Mouse (Mus musculus) thymus, postnatal 25 days (tissue): ENCODE measurements at regions not wholly inside any gene's neighbourhood (a gene's known extent, or its start where the extent isn't known, plus 50 kb on each side); places are given as distances from the start of the nearest gene placed in this dataset.

Experiments used
- DNase-seq: peaks from one replicate; pipeline ENCODE4 v3.0.0; 2022

GRCm38 (mm10) chr10:17292331-17292730, 430.7 kb upstream of the Cited2 start:
- no peak for DNase-seq

- no peak for DNase-seq
These were observed 428.6 kb upstream of the Cited2 start for GRCm38 (mm10) chr10:17294440-17294839.

- DNase-seq = no peak
These were observed 427.9 kb upstream of the Cited2 start for GRCm38 (mm10) chr10:17295157-17295556.

- no peak for DNase-seq
These were observed 423.4 kb upstream of the Cited2 start for GRCm38 (mm10) chr10:17299600-17299999.

GRCm38 (mm10) chr10:17326724-17327123, 396.3 kb upstream of the Cited2 start:
- DNase-seq = no peak

- DNase-seq = no peak
These were observed 392.0 kb upstream of the Cited2 start for GRCm38 (mm10) chr10:17330904-17331606.

DNA sequence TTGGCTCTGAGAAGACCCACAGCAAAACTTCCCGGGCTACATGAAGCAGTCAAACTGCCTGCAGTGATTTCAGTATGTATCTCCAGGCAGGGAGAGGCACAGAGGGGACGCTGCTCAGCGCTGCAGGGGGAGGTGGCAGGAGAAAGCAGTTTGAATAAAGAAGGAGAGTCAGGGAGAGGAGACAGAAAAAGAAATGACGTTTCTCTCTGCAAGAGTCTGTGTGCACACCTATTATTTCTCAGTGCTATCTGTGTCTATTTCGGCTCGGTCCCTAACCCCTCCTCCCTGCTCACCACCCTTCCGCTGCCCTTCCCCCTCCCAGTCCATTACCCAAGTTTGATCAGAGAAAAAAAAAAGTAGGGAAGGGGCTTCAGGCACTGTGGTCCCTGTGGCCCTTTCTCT, 391.4 kb upstream of the Cited2 start:
- no peak for DNase-seq

GRCm38 (mm10) chr10:17332025-17332767, 390.8 kb upstream of the Cited2 start:
- no peak for DNase-seq

- no peak for DNase-seq
These were observed 390.0 kb upstream of the Cited2 start for GRCm38 (mm10) chr10:17332986-17333385.

DNA sequence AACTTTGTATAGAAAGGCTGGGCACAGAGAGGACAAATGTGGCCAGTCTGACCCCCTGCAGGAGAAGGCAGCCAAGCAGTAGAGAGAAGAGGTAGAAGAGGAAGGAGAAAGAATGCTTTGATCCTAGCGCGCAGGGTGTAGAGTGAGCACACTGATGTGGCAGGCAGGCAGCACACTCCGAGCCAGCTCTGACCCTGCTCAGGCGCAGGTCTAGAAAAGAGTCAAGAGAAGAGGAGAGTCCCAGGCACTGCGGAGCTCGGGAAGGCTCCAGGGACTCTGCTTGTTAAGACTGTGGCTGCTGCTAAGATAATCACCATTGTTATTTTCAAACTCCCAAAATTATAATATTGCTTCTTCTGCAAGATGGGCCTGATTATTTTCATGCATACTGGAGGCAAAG, 389.3 kb upstream of the Cited2 start:
- no peak for DNase-seq

DNA sequence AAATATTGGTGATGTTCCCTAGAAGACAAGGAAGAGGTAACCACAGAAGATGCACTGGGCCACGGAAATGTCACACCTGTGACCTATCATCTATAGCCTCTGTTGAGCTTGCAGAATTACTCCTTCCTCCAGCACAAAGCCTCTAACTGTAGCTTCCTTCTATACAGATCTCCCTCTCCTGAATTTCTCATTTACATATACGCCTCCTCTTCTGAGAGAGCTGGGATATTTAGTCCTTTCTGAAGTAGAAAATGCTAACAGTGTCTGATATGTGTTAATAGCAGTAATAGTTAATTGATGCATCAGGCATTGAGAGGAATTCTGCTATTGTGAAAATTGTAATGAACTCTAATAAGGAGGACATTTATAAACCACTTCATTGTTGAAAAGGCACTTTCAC, 385.8 kb upstream of the Cited2 start:
- DNase-seq = no peak

- no peak for DNase-seq
These were observed 379.2 kb upstream of the Cited2 start for GRCm38 (mm10) chr10:17343829-17344228.

- no peak for DNase-seq
These were observed 370.6 kb upstream of the Cited2 start for GRCm38 (mm10) chr10:17352202-17352994.

DNA sequence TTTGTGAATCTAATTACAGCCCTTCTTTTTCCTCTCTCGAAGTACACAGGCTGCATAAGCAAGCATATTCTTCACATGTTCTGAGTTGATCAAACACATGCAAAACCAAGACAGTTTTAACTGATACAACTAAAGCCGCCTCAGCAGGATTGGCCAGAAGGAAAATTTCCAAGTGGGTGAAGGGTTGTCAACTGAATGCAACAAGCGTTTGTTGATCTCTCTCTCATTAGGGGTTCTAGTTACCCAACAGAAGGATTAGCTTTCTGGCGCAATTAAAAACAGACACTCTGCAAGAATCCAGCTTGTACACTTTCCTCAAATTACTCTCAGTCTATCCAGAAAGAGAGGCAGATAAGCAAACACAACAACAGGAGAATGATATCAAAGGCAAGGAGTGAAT, 367.5 kb upstream of the Cited2 start:
- no peak for DNase-seq

GRCm38 (mm10) chr10:17356041-17356440, 367.0 kb upstream of the Cited2 start:
- DNase-seq = no peak

GRCm38 (mm10) chr10:17362643-17363042, 360.4 kb upstream of the Cited2 start:
- DNase-seq = no peak

DNA sequence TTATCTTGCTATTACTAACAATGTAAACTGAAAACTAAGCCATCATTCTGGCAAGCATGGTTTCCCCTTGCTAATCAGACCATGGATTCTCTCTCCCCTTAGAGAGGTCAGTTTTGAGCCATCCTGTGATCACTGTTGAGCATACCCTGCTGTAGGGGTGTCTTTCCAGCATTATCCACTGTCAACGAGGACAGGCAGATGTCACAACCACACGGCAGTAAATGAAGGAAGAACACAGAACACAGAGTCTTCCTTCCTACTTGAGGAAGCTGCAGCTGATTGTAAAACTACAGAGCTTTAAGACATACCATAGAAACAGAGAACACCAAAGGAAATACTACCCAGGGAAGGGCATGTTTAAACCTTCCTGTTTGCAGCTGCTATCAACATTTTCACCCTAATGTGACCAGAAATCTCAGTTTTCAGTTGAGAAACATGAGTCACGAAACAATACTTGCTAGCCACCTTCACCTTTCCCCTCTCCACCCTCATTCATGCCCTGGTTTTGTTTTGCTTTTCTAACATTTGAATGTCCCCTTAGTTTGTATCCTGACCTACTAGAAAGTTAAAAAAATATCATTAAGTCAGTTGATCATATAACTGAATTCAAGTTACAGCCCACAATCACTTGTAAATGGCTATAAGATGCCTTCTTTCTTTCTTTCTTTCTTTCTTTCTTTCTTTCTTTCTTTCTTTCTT, 356.8 kb upstream of the Cited2 start:
- no peak for DNase-seq

DNA sequence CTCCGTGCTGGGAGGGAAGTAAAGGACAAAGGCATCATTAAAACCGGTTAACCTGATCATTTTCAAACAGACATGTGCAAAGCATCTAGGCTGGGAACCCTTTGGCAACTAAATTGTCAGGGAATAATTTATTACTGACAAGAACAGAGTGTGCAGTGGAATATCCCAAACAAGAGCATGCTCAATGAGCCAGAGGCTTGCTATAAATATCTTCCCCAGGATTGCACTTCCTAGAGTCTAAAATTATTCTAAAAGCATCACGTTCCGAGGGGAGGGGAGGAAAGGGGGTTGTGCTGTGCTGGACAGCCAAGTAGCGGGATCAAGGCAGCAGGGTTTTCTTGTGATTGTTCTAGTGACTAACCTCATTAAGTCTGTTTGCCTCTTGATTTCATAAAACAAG, 356.0 kb upstream of the Cited2 start:
- no peak for DNase-seq

DNA sequence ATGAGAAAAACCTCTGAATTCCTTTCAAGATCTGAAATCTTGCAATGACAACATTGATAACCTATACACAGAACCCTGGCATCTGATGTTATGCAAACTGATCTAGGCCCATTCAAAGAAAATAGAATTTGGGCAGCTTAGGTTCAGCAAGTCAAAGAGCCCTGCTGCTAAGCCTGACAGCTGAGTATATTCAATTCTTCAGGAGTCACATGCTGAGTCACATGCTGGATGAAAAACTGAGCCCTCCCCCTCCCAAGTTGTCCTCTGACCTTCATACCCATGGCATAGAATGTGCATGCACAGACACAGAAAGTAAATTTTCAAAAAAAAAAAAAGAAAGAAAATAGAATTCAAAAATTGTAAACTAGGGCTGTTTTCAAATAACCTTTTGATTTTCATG, 355.6 kb upstream of the Cited2 start:
- DNase-seq = no peak

GRCm38 (mm10) chr10:17368636-17369035, 354.4 kb upstream of the Cited2 start:
- no peak for DNase-seq

DNA sequence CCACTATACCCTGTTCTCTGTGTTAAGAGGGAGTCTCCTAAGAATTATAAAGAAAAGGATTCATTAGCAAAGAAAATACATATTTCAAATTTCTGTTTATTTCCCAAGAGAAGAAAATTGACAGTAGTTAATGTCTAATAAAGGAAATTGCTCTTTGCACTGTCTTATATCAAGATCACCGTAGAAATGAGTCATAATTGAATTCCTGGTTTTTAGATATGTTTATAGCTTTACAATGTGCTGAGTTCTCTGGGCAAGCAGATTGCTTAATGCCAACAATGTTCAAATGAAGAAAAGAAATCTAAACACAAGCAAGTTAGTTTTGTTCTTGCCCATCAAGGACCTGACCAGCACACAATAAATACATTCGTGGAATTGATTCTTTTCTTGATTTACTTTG, 350.1 kb upstream of the Cited2 start:
- no peak for DNase-seq

DNA sequence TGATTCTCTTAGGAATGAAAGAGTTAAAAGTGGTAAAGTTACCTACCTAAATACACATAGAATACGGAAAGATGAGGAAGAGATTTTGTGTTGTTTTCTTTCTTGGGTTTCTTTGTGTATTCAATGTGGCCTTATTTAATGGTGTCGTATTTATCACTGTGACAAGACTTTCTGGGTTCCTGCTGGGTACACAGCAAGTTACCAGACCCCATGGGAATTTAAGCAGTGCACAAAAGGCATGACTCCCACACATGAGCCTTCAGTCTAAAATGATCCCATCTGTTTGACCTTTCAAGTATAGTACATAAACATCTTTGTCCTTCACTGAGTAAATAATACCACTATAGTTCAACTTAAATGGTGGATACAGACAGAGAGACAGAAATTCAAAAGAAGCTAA, 349.0 kb upstream of the Cited2 start:
- DNase-seq = no peak

DNA sequence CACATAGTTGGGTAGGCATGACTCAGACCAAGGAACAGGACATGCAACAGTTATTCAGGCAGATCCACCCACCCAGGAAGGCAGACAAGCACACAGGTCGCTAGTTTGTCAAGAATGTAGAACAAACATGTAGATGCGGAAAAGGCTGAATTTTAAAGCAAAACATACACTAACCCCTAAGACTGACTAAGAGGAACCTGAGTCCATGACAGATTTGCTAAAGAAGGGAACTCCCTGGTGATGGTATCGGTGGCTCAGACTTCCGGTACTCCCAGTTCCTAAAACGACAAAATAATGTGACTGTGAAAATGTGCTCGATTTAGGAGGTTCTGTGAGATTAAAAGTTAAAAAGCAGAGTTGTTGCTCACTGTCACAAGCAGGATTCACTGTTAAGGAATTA, 340.0 kb upstream of the Cited2 start:
- DNase-seq = no peak
